Mouse (Mus musculus) intestine, postnatal 0 days (tissue): ENCODE measurements at regions not wholly inside any gene's neighbourhood (a gene's known extent, or its start where the extent isn't known, plus 50 kb on each side); places are given as distances from the start of the nearest gene placed in this dataset.
"Not testable (repeated sequence)": the region's sequence is repeated elsewhere in the genome, so short reads cannot be mapped to it uniquely, and the experiment has no call there.

Experiments
- ATAC-seq: fragments of 200-750 bp; cut with Nextera tagmentation; 2 replicates; pipeline ENCODE4 v1.8.0; 2017; ENCODE audit warnings: mild to moderate bottlenecking, moderate TSS enrichment, moderate library complexity
- H3K27ac ChIP-seq: fragments of 300-500 bp; sonication (generic); 2 replicates; pipeline ENCODE4 v1.5.1; 2014; ENCODE audit warnings: mild to moderate bottlenecking, low read depth, low read length, moderate library complexity
- H3K27me3 ChIP-seq: fragments of 300-500 bp; sonication (generic); replicated peaks from 2 replicates; pipeline ENCODE4 v1.6.1; 2014; ENCODE audit warnings: low read length, mixed read lengths; ENCODE audit not compliant: control insufficient read depth, insufficient read depth
- H3K36me3 ChIP-seq: fragments of 300-500 bp; sonication (generic); 2 replicates; pipeline ENCODE4 v1.6.1; 2014; ENCODE audit warnings: mild to moderate bottlenecking, moderate library complexity; ENCODE audit not compliant: control insufficient read depth, insufficient read depth
- H3K4me1 ChIP-seq: fragments of 300-500 bp; sonication (generic); replicated peaks from 2 replicates; pipeline ENCODE4 v1.6.1; 2014; ENCODE audit warnings: antibody characterized with exemption, low read length, mixed read lengths; ENCODE audit not compliant: control insufficient read depth, insufficient read depth
- H3K4me2 ChIP-seq: fragments of 300-500 bp; sonication (generic); replicated peaks from 2 replicates; pipeline ENCODE4 v1.6.1; 2014; ENCODE audit warnings: low read depth, mild to moderate bottlenecking, moderate library complexity
- H3K4me3 ChIP-seq: fragments of 300-500 bp; sonication (generic); 2 replicates; pipeline ENCODE4 v1.5.1; 2014; ENCODE audit warnings: low read depth, low read length
- H3K9ac ChIP-seq: fragments of 300-500 bp; sonication (generic); 2 replicates; pipeline ENCODE4 v1.6.1; 2014; ENCODE audit warnings: mild to moderate bottlenecking, low read depth, low read length
- H3K9me3 ChIP-seq: fragments of 300-500 bp; sonication (generic); 2 replicates; pipeline ENCODE4 v1.6.1; 2016; ENCODE audit warnings: mixed run types; ENCODE audit not compliant: control insufficient read depth
- CTCF ChIP-seq: sonication (generic); IDR thresholded peaks from 2 replicates; pipeline ENCODE4 v1.5.1; 2016; ENCODE audit warnings: low read depth, mild to moderate bottlenecking, control low read depth, antibody characterized with exemption, moderate library complexity
- WGBS: fragments of 180-500 bp; shearing (Covaris S2); extraction: QIAGEN DNeasy Blood & Tissue Kit; methylation state at CpG from one replicate; pipeline ENCODE4 v1.1.7; 2014; 5-methylcytosine and 5-hydroxymethylcytosine counted together

GRCm38 (mm10) chr17:42956588-42956987, 59.8 kb upstream of the Tnfrsf21 start:
- WGBS: 58% methylated on average over 5 of the region's 5 CpGs
- Histone ChIP-seq H3K27ac (no peak overlapping the region), H3K4me3 (no peak overlapping the region), H3K4me1 (no peaks in the 10 kb centered on the region), H3K4me2 (no peak overlapping the region), H3K9ac (no peak overlapping the region), H3K27me3 (no peaks in the 10 kb centered on the region), H3K36me3 (no peaks in the 10 kb centered on the region), H3K9me3 (no peaks in the 10 kb centered on the region)
- TF ChIP-seq CTCF: no peak
- ATAC-seq: no peak

- no peak overlapping the region for H3K27ac ChIP-seq
- no peaks in the 10 kb centered on the region for H3K27me3 ChIP-seq
- no peak overlapping the region for H3K4me3 ChIP-seq
- TF ChIP-seq CTCF: no peak
- 0 out of 2 replicates have a peak, but pooled peaks have one; percentile 25 for ATAC-seq
- H3K9ac ChIP-seq: no peak overlapping the region
- H3K9me3 ChIP-seq: no peaks in the 10 kb centered on the region
- H3K36me3 ChIP-seq: no peaks in the 10 kb centered on the region
- WGBS: 27% methylated on average over 2 of the region's 2 CpGs
- H3K4me2 ChIP-seq: no peak overlapping the region
- no peaks in the 10 kb centered on the region; the same call in 1 of the 2 replicates for H3K4me1 ChIP-seq
These were observed 61.6 kb upstream of the Tnfrsf21 start for GRCm38 (mm10) chr17:42954722-42955121.

- Histone ChIP-seq H3K27me3 (no peaks in the 10 kb centered on the region), H3K9ac (no peak overlapping the region), H3K36me3 (no peaks in the 10 kb centered on the region), H3K27ac (no peak overlapping the region), H3K4me1 (no peaks in the 10 kb centered on the region), H3K4me2 (no peak overlapping the region), H3K9me3 (peaks cover 9% of the 10 kb centered on the region; the same call in 1 of the 2 replicates), H3K4me3 (no peak overlapping the region)
- ATAC-seq: 0 out of 2 replicates have a peak, but pooled peaks have one; percentile 20
- 81% methylated on average over 2 of the region's 2 CpGs for WGBS
- TF ChIP-seq CTCF: no peak
These were observed 68.0 kb upstream of the Cd2ap start for GRCm38 (mm10) chr17:42944453-42944852.

GRCm38 (mm10) chr17:42943272-42943696, 66.8 kb upstream of the Cd2ap start:
- H3K9ac ChIP-seq: no peak overlapping the region
- H3K36me3 ChIP-seq: no peaks in the 10 kb centered on the region
- H3K27me3 ChIP-seq: no peaks in the 10 kb centered on the region
- no peak overlapping the region for H3K27ac ChIP-seq
- peaks cover 9% of the 10 kb centered on the region; the same call in 1 of the 2 replicates for H3K9me3 ChIP-seq
- ATAC-seq: peak; percentile 67
- H3K4me3 ChIP-seq: no peak overlapping the region
- peak; percentile 98 for TF ChIP-seq CTCF
- WGBS: 2% methylated on average over 9 of the region's 9 CpGs
- no peaks in the 10 kb centered on the region for H3K4me1 ChIP-seq
- peak overlapping the region; percentile 38 for H3K4me2 ChIP-seq

DNA sequence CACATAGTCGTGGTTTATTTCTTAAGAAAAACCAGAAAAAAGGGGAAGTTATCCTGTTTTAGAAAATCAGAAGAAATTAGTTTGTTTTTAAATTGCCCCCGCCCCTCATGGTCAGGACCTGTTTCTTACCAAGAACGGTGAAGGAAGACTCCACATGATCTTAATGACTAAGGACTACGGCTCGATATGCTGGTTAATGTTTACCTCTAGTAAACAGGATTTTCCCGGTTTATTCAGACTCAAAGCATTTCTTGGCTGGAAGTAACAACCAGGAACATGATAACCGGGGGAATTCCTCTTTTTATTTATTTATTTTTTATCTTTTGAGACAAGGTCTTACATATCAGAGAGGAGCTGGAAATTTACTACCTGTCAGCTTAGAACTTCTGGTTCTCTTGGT, 63.0 kb upstream of the Cd2ap start:
- H3K36me3 ChIP-seq: no peaks in the 10 kb centered on the region
- H3K4me2 ChIP-seq: no peak overlapping the region
- peak overlapping the region; percentile 71; the same call in 1 of the 2 replicates for H3K27ac ChIP-seq
- H3K4me1 ChIP-seq: no peaks in the 10 kb centered on the region
- no peak overlapping the region for H3K4me3 ChIP-seq
- TF ChIP-seq CTCF: no peak
- H3K27me3 ChIP-seq: no peaks in the 10 kb centered on the region
- no peak overlapping the region for H3K9ac ChIP-seq
- peak; percentile 72 for ATAC-seq
- no peaks in the 10 kb centered on the region for H3K9me3 ChIP-seq
- 19% methylated on average over 7 of the region's 7 CpGs for WGBS

- Histone ChIP-seq H3K27me3 (no peaks in the 10 kb centered on the region), H3K9ac (no peak overlapping the region), H3K27ac (no peak overlapping the region; the same call in 1 of the 2 replicates), H3K4me3 (no peak overlapping the region), H3K9me3 (no peaks in the 10 kb centered on the region), H3K4me2 (no peak overlapping the region), H3K4me1 (no peaks in the 10 kb centered on the region), H3K36me3 (no peaks in the 10 kb centered on the region)
- no peak for TF ChIP-seq CTCF
- ATAC-seq: no peak
- WGBS: 25% methylated on average over 1 of the region's 1 CpGs
These were observed 62.1 kb upstream of the Cd2ap start for GRCm38 (mm10) chr17:42938579-42938978.

GRCm38 (mm10) chr17:42937480-42937879, 61.0 kb upstream of the Cd2ap start:
- not testable (repeated sequence) for H3K4me1 ChIP-seq, ATAC-seq, H3K36me3 ChIP-seq, H3K4me3 ChIP-seq, H3K9ac ChIP-seq, H3K27me3 ChIP-seq, H3K9me3 ChIP-seq, H3K27ac ChIP-seq, H3K4me2 ChIP-seq
- 93% methylated on average over 3 of the region's 3 CpGs for WGBS
